ENCODE assay signal across 7 mouse cellular contexts in genomic region chr2:118779504-118780480, GRCm38 (mm10). TPM values are rescaled to one million over a fixed set of nuclear protein-coding genes. Genes with fewer than 3 reads are reported as not detected.
DNase-seq lines count a peak whose midpoint lies in the region; ATAC-seq and TF ChIP-seq lines count a peak whose summit lies in the region.

TSS of gene Disp2 (plus strand) at chr2:118779719.

- no peak within 1 kb of the TSS for H3K27ac ChIP-seq in embryonic facial prominence, embryonic 11.5 days (replicated peaks; ENCODE audit: low read depth, low read length)
- no peak within 1 kb of the TSS for H3K27ac ChIP-seq in kidney, adult 2 months (ENCODE audit: insufficient read depth, low read depth, low read length)
- H3K27ac ChIP-seq in limb, embryonic 14.5 days (replicated peaks; ENCODE audit: low read depth, low read length), result no peak within 1 kb of the TSS
- H3K27ac ChIP-seq in midbrain, embryonic 16.5 days (ENCODE audit: low read length), result peak within 1 kb of the TSS; percentile 93
- no peak within 1 kb of the TSS for H3K27ac ChIP-seq in spleen, adult 2 months (ENCODE audit: insufficient read depth, low read length)

- H3K27me3 ChIP-seq in embryonic facial prominence, embryonic 11.5 days (ENCODE audit: control insufficient read depth, insufficient read depth, low read length), result no peaks in the 10 kb centered on the region
- H3K27me3 ChIP-seq in kidney, adult 2 months (replicated peaks; ENCODE audit: control insufficient read depth, insufficient read depth, low read length), result no peaks in the 10 kb centered on the region
- H3K27me3 ChIP-seq in limb, embryonic 14.5 days (ENCODE audit: control insufficient read depth, insufficient read depth, low read length), result no peaks in the 10 kb centered on the region
- no peaks in the 10 kb centered on the region for H3K27me3 ChIP-seq in midbrain, embryonic 16.5 days (ENCODE audit: control insufficient read depth, insufficient read depth, low read depth, low read length)
- no peaks in the 10 kb centered on the region for H3K27me3 ChIP-seq in spleen, adult 2 months (ENCODE audit: control insufficient read depth, insufficient read depth, low read length)

- peak; percentile 43; the same call in 1 of the 2 replicates for TF ChIP-seq CTCF in kidney, adult 2 months (conservative IDR thresholded peaks at IDR 0.05; ENCODE audit: insufficient read depth, insufficient read length, low read depth, low read length)
- no peak for TF ChIP-seq CTCF in spleen, adult 2 months (IDR thresholded peaks at IDR 0.05; ENCODE audit: extremely low read depth, insufficient read depth, insufficient read length, insufficient replicate concordance)

- peak; percentile 96 for DNase-seq in adrenal gland, postnatal 25 days
- peak; percentile 96 for DNase-seq in embryonic facial prominence, embryonic 11.5 days (ENCODE audit: low spot score)
- peak; percentile 93 to 94 for DNase-seq in heart, adult 18-20 months
- peak; percentile 96 for DNase-seq in kidney, adult 2 months
- peak; percentile 89 for DNase-seq in limb, embryonic 14.5 days (ENCODE audit: low spot score)
- DNase-seq in spleen, adult 2 months (ENCODE audit: low read depth in 1 of 2, low spot score in 2 of 2), result peak; percentile 39 to 81

- WGBS in embryonic facial prominence, embryonic 11.5 days, result 11% methylated on average over 39 of the region's 39 CpGs
- WGBS in kidney, adult 2 months, result 13% methylated on average over 39 of the region's 39 CpGs
- WGBS in limb, embryonic 14.5 days, result 14% methylated on average over 38 of the region's 39 CpGs
- 9% methylated on average over 39 of the region's 39 CpGs for WGBS in midbrain, embryonic 16.5 days
- 12% methylated on average over 39 of the region's 39 CpGs for WGBS in spleen, adult 2 months

- no peaks in the 10 kb centered on the region for H3K4me1 ChIP-seq in embryonic facial prominence, embryonic 11.5 days (ENCODE audit: control insufficient read depth, insufficient read depth, low read length)
- no peaks in the 10 kb centered on the region for H3K4me1 ChIP-seq in kidney, adult 2 months (ENCODE audit: control insufficient read depth, insufficient read depth, low read length)
- H3K4me1 ChIP-seq in limb, embryonic 14.5 days (ENCODE audit: control insufficient read depth, insufficient read depth, low read length), result peaks cover 4% of the 10 kb centered on the region; the same call in 1 of the 2 replicates
- H3K4me1 ChIP-seq in midbrain, embryonic 16.5 days (ENCODE audit: control insufficient read depth, insufficient read depth, low read length), result peaks cover 13% of the 10 kb centered on the region
- no peaks in the 10 kb centered on the region; the same call in 1 of the 2 replicates for H3K4me1 ChIP-seq in spleen, adult 2 months (ENCODE audit: control insufficient read depth, insufficient read depth, insufficient read length)

- peak within 1 kb of the TSS; percentile 41 for H3K9ac ChIP-seq in embryonic facial prominence, embryonic 11.5 days (replicated peaks; ENCODE audit: low read length)
- H3K9ac ChIP-seq in limb, embryonic 14.5 days (ENCODE audit: low read depth, low read length, severe bottlenecking), result no peak within 1 kb of the TSS
- peak within 1 kb of the TSS; percentile 86 for H3K9ac ChIP-seq in midbrain, embryonic 16.5 days (ENCODE audit: low read depth, low read length)

- TF ChIP-seq POLR2A in kidney, adult 2 months (IDR thresholded peaks at IDR 0.05; ENCODE audit: low read depth, low read length), result no peak
- no peak for TF ChIP-seq POLR2A in limb, embryonic 14.5 days (IDR thresholded peaks at IDR 0.05; ENCODE audit: borderline replicate concordance, extremely low read depth, insufficient read depth, insufficient read length)
- TF ChIP-seq POLR2A in spleen, adult 2 months (IDR thresholded peaks at IDR 0.05; ENCODE audit: low read depth, low read length), result no peak

- H3K4me2 ChIP-seq in embryonic facial prominence, embryonic 11.5 days (ENCODE audit: low read depth, low read length), result peak within 1 kb of the TSS; percentile 57
- peak within 1 kb of the TSS; percentile 70 for H3K4me2 ChIP-seq in limb, embryonic 14.5 days (replicated peaks; ENCODE audit: low read depth, low read length, severe bottlenecking)
- peak within 1 kb of the TSS; percentile 68 for H3K4me2 ChIP-seq in midbrain, embryonic 16.5 days (ENCODE audit: low read length)

- H3K36me3 ChIP-seq in embryonic facial prominence, embryonic 11.5 days (replicated peaks; ENCODE audit: control insufficient read depth, insufficient read depth, low read depth, low read length), result no peaks in the 10 kb centered on the region
- no peaks in the 10 kb centered on the region for H3K36me3 ChIP-seq in kidney, adult 2 months (ENCODE audit: control insufficient read depth, insufficient read depth, low read length)
- no peaks in the 10 kb centered on the region for H3K36me3 ChIP-seq in limb, embryonic 14.5 days (ENCODE audit: control insufficient read depth, insufficient read depth, low read length)
- H3K36me3 ChIP-seq in midbrain, embryonic 16.5 days (ENCODE audit: control insufficient read depth, insufficient read depth, low read length), result no peaks in the 10 kb centered on the region
- no peaks in the 10 kb centered on the region for H3K36me3 ChIP-seq in spleen, adult 2 months (ENCODE audit: control insufficient read depth, insufficient read depth, low read length)

- peak within 1 kb of the TSS; percentile 27 for H3K4me3 ChIP-seq in embryonic facial prominence, embryonic 11.5 days (ENCODE audit: low read depth, low read length)
- H3K4me3 ChIP-seq in kidney, adult 2 months (ENCODE audit: insufficient read depth, low read depth, low read length), result peak within 1 kb of the TSS; percentile 53
- peak within 1 kb of the TSS; percentile 37 for H3K4me3 ChIP-seq in limb, embryonic 14.5 days (replicated peaks; ENCODE audit: low read length)
- peak within 1 kb of the TSS; percentile 71 for H3K4me3 ChIP-seq in midbrain, embryonic 16.5 days (ENCODE audit: low read depth, low read length)
- peak within 1 kb of the TSS; percentile 28; the same call in 1 of the 2 replicates for H3K4me3 ChIP-seq in spleen, adult 2 months (ENCODE audit: extremely low read depth, insufficient read depth, insufficient read length)

- no peaks in the 10 kb centered on the region for H3K9me3 ChIP-seq in embryonic facial prominence, embryonic 11.5 days (replicated peaks; ENCODE audit: control insufficient read depth, low read length)
- no peaks in the 10 kb centered on the region for H3K9me3 ChIP-seq in limb, embryonic 14.5 days (ENCODE audit: control insufficient read depth, low read length)
- no peaks in the 10 kb centered on the region for H3K9me3 ChIP-seq in midbrain, embryonic 16.5 days (replicated peaks; ENCODE audit: control insufficient read depth, low read length, poor library complexity, severe bottlenecking)

- peak; percentile 90 for ATAC-seq in embryonic facial prominence, embryonic 11.5 days (replicated peaks; ENCODE audit: insufficient number of reproducible peaks, low FRiP score, low TSS enrichment, low read depth)
- ATAC-seq in limb, embryonic 14.5 days (ENCODE audit: low FRiP score, low read depth), result peak; percentile 93
- ATAC-seq in midbrain, embryonic 16.5 days, result peak; percentile 97

RNA-seq across cellular contexts. Expression of gene Disp2, which starts in this region (rescaled TPM):
- total RNA-seq in adrenal gland, postnatal 25 days (2021), result 23.0 and 37.8 TPM in 2 replicates
- polyA plus RNA-seq in embryonic facial prominence, embryonic 11.5 days (2014; fragmentation: Nextera tagmentation; extraction: Ambion mirVana), result 1.5 and 1.8 TPM in 2 replicates
- under 1 TPM in 1 of 2 experiments, not detected in 1; 0.07 TPM for total RNA-seq in heart, adult 18-20 months (2021)
- 0.35 and 0.67 TPM in 2 replicates for polyA plus RNA-seq in kidney, adult 2 months (2012; rRNA removed)
- polyA plus RNA-seq in limb, embryonic 14.5 days (2012; rRNA removed), result 0.16 and 0.17 TPM in 2 replicates
- 0.03 TPM in 1 of 2 replicates, not detected in the other for polyA plus RNA-seq in limb, embryonic 14.5 days (2014; fragmentation: Nextera tagmentation; extraction: Ambion mirVana)
- polyA plus RNA-seq in midbrain, embryonic 16.5 days (2015; fragmentation: Nextera tagmentation; extraction: Ambion mirVana), result 72.3 and 77.0 TPM in 2 replicates
- polyA plus RNA-seq in spleen, adult 2 months (2012; rRNA removed), result 0.09 and 0.14 TPM in 2 replicates

Comparison
In these comparisons a context has a peak if more than half of its experiments do, and no peak if none do; other contexts are left out.
1. RNA of gene Disp2 (total RNA-seq): 23.0 to 37.8 TPM in adrenal gland, postnatal 25 days; 0.07 TPM in heart, adult 18-20 months; every median in the first group is over 10 times any median in the second.
2. RNA of gene Disp2 (polyA plus RNA-seq): 72.3 to 77.0 TPM in midbrain, embryonic 16.5 days; 1.5 to 1.8 TPM in embryonic facial prominence, embryonic 11.5 days, 0.35 to 0.67 TPM in kidney, adult 2 months, 0.03 to 0.17 TPM in limb, embryonic 14.5 days and 0.09 to 0.14 TPM in spleen, adult 2 months; every median in the first group is over 10 times any median in the second.
3. Peak in DNase-seq in heart, adult 18-20 months; RNA of the gene not detected or under 1 TPM.
4. Peak in DNase-seq and H3K4me3 ChIP-seq in kidney, adult 2 months; RNA of the gene not detected or under 1 TPM.
5. Peak in DNase-seq, ATAC-seq, H3K4me3 ChIP-seq and H3K4me2 ChIP-seq in limb, embryonic 14.5 days; RNA of the gene not detected or under 1 TPM.
6. Peak in DNase-seq and H3K4me3 ChIP-seq in spleen, adult 2 months; RNA of the gene not detected or under 1 TPM.
7. Peak in every context shown above with its lines, with median percentiles within 50 percentile points of each other: DNase-seq, ATAC-seq, H3K4me2 ChIP-seq and H3K4me3 ChIP-seq.